Mouse (Mus musculus) heart, postnatal 0 days (tissue): ENCODE results near the gene Tle6.

Source experiments
- CTCF ChIP-seq: IDR thresholded peaks from 2 replicates; pipeline ENCODE4 v1.5.1; 2016; ENCODE audit warnings: antibody characterized with exemption, control low read depth, low read depth
- EP300 ChIP-seq: IDR thresholded peaks from 2 replicates; pipeline ENCODE4 v1.6.1; 2016; ENCODE audit warnings: antibody characterized with exemption, low read depth

DNA sequence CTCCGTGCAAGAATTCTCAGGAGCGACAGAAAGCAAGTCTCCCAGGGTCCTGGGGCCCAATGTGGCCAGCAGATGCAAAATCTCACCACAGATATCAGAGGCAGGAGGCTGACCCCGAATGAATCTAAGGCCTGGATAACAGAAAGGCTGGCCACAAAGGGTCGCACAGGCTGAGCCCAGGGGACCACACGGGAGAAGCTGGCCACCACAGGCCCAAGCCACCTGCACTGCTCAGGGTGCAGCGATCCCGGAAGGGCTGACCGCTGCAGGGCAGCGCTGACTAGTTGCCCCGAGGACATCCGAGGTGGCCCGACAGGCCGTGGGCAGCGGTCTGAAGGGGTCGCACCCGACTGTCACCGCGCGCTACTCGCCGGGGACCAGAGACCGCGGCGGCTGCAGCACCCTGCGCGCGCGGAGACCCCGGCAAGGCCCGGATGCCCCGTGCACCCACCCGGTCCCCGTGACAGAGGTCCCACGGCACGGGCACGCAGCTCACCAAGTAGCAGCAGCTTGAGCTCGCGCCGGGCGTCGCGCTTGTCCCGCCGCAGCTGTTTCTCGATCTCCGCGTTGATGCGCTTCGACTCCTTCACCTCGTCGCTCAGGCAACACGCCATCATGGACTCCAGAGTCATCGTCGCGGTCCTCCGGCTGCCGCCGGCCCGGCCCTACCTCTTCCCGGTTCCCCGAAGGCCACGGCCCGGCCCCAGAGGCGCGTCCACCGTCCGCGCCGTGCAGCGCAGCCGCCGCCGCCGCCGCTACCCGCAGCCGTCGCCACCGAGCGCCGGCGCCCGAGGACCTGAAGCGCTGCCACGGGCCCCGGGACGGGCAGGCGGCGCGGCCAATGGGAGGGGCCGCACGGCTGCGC, 56.3 kb downstream of the Tle6 start:
- TF ChIP-seq CTCF = no peak
- no peak for TF ChIP-seq EP300
